Mouse (Mus musculus): ENCODE data around the gene Socs7. TPM values are rescaled to one million over a fixed set of nuclear protein-coding genes. Genes with fewer than 3 reads are reported as not detected.
A peak's percentile ranks its signal among the peaks of the same experiment; 100 is the strongest.
"Not testable (repeated sequence)": the region's sequence is repeated elsewhere in the genome, so short reads cannot be mapped to it uniquely, and the experiment has no call there.

The Socs7 gene
- polyA plus RNA-seq, 1 experiment from 2014 or later, result 6.2 TPM

- 97% methylated on average over 2 of the region's 2 CpGs for WGBS (ENCODE audit: missing documents)
- Histone ChIP-seq H3K27ac (no peak overlapping the region), H3K36me3 (ENCODE audit: inconsistent target) (no peaks in the 10 kb centered on the region), H3K79me2 (ENCODE audit: inconsistent target) (no peaks in the 10 kb centered on the region), H3K4me3 (ENCODE audit: inconsistent target) (no peak overlapping the region)
Observed at GRCm38 (mm10) chr11:97354646-97355045, 7.7 kb upstream of the Socs7 start.

GRCm38 (mm10) chr11:97355247-97355646 is 7.1 kb upstream of the Socs7 start:
- Histone ChIP-seq H3K79me2 (ENCODE audit: inconsistent target) (no peaks in the 10 kb centered on the region), H3K27ac (no peak overlapping the region), H3K36me3 (ENCODE audit: inconsistent target) (no peaks in the 10 kb centered on the region), H3K4me3 (ENCODE audit: inconsistent target) (no peak overlapping the region)
- WGBS (ENCODE audit: missing documents), result 88% methylated on average over 7 of the region's 7 CpGs

- H3K79me2 ChIP-seq (ENCODE audit: inconsistent target); H3K4me3 ChIP-seq (ENCODE audit: inconsistent target); H3K27ac ChIP-seq; H3K36me3 ChIP-seq (ENCODE audit: inconsistent target): not testable (repeated sequence)
- 3% methylated on average over 4 of the region's 6 CpGs for WGBS (ENCODE audit: missing documents)
Observed at GRCm38 (mm10) chr11:97357663-97358062, 4.7 kb upstream of the Socs7 start.

- Histone ChIP-seq H3K27ac (no peak overlapping the region), H3K36me3 (ENCODE audit: inconsistent target) (no peaks in the 10 kb centered on the region), H3K4me3 (ENCODE audit: inconsistent target) (peak overlapping the region; percentile 44), H3K79me2 (ENCODE audit: inconsistent target) (peaks cover 47% of the 10 kb centered on the region)
- 1% methylated on average over 29 of the region's 39 CpGs for WGBS (ENCODE audit: missing documents)
Observed at GRCm38 (mm10) chr11:97362649-97362942, 245 bp downstream of the Socs7 start.

- Histone ChIP-seq H3K79me2 (ENCODE audit: inconsistent target) (peaks cover 52% of the 10 kb centered on the region), H3K36me3 (ENCODE audit: inconsistent target) (no peaks in the 10 kb centered on the region), H3K4me3 (ENCODE audit: inconsistent target) (peak overlapping the region; percentile 44), H3K27ac (peak overlapping the region; percentile 29; the same call in 1 of the 2 replicates)
- WGBS (ENCODE audit: missing documents), result under 1% methylated on average over 47 of the region's 49 CpGs
Observed at GRCm38 (mm10) chr11:97362943-97363643, 742 bp downstream of the Socs7 start.

GRCm38 (mm10) chr11:97363644-97363995 is 1.3 kb downstream of the Socs7 start:
- no peaks in the 10 kb centered on the region for H3K36me3 ChIP-seq (ENCODE audit: inconsistent target)
- peak overlapping the region; percentile 29; the same call in 1 of the 2 replicates for H3K27ac ChIP-seq
- peak overlapping the region; percentile 44 for H3K4me3 ChIP-seq (ENCODE audit: inconsistent target)
- 7% methylated on average over 7 of the region's 7 CpGs for WGBS (ENCODE audit: missing documents)
- H3K79me2 ChIP-seq (ENCODE audit: inconsistent target), result peaks cover 57% of the 10 kb centered on the region

GRCm38 (mm10) chr11:97365556-97365955 is 3.2 kb downstream of the Socs7 start:
- Histone ChIP-seq H3K79me2 (ENCODE audit: inconsistent target) (peaks cover 77% of the 10 kb centered on the region), H3K4me3 (ENCODE audit: inconsistent target) (no peak overlapping the region), H3K36me3 (ENCODE audit: inconsistent target) (no peaks in the 10 kb centered on the region), H3K27ac (no peak overlapping the region)
- 83% methylated on average over 1 of the region's 1 CpGs for WGBS (ENCODE audit: missing documents)

GRCm38 (mm10) chr11:97368501-97368900 is 6.2 kb downstream of the Socs7 start:
- Histone ChIP-seq H3K79me2 (ENCODE audit: inconsistent target) (peaks cover 91% of the 10 kb centered on the region), H3K27ac (no peak overlapping the region)
- WGBS (ENCODE audit: missing documents), result 87% methylated on average over 5 of the region's 5 CpGs

GRCm38 (mm10) chr11:97370329-97371091 is 8.2 kb downstream of the Socs7 start:
- 87% methylated on average over 7 of the region's 7 CpGs for WGBS (ENCODE audit: missing documents)
- no peak overlapping the region for H3K4me3 ChIP-seq (ENCODE audit: inconsistent target)
- peaks cover 12% of the 10 kb centered on the region for H3K36me3 ChIP-seq (ENCODE audit: inconsistent target)
- peaks cover 71% of the 10 kb centered on the region for H3K79me2 ChIP-seq (ENCODE audit: inconsistent target)
- no peak overlapping the region for H3K27ac ChIP-seq

More at GRCm38 (mm10) chr11:97368501-97368900, 6.2 kb downstream of the Socs7 start:
- Histone ChIP-seq H3K4me3 (ENCODE audit: inconsistent target) (no peak overlapping the region), H3K36me3 (ENCODE audit: inconsistent target) (no peaks in the 10 kb centered on the region)

- H3K79me2 ChIP-seq (ENCODE audit: inconsistent target), result peaks cover 53% of the 10 kb centered on the region
- peaks cover 26% of the 10 kb centered on the region for H3K36me3 ChIP-seq (ENCODE audit: inconsistent target)
- no peak overlapping the region for H3K27ac ChIP-seq
- H3K4me3 ChIP-seq (ENCODE audit: inconsistent target), result no peak overlapping the region
- WGBS (ENCODE audit: missing documents), result 92% methylated on average over 6 of the region's 6 CpGs
Observed at GRCm38 (mm10) chr11:97372159-97372864, 10.0 kb downstream of the Socs7 start.

- Histone ChIP-seq H3K27ac (no peak overlapping the region), H3K4me3 (ENCODE audit: inconsistent target) (no peak overlapping the region), H3K79me2 (ENCODE audit: inconsistent target) (peaks cover 42% of the 10 kb centered on the region), H3K36me3 (ENCODE audit: inconsistent target) (peaks cover 37% of the 10 kb centered on the region)
- WGBS (ENCODE audit: missing documents), result 97% methylated on average over 2 of the region's 2 CpGs
Observed at GRCm38 (mm10) chr11:97373402-97373801, 11.1 kb downstream of the Socs7 start.

- H3K79me2 ChIP-seq (ENCODE audit: inconsistent target), result no peaks in the 10 kb centered on the region
- 85% methylated on average over 3 of the region's 3 CpGs for WGBS (ENCODE audit: missing documents)
- no peak overlapping the region for H3K27ac ChIP-seq
- H3K36me3 ChIP-seq (ENCODE audit: inconsistent target), result peaks cover 52% of the 10 kb centered on the region
- H3K4me3 ChIP-seq (ENCODE audit: inconsistent target), result no peak overlapping the region
Observed at GRCm38 (mm10) chr11:97380036-97380435, 17.7 kb downstream of the Socs7 start.

GRCm38 (mm10) chr11:97383017-97383416 is 20.7 kb downstream of the Socs7 start:
- no peak overlapping the region for H3K27ac ChIP-seq
- H3K4me3 ChIP-seq (ENCODE audit: inconsistent target), result no peak overlapping the region
- peaks cover 36% of the 10 kb centered on the region for H3K36me3 ChIP-seq (ENCODE audit: inconsistent target)
- no peaks in the 10 kb centered on the region for H3K79me2 ChIP-seq (ENCODE audit: inconsistent target)
- WGBS (ENCODE audit: missing documents), result 95% methylated on average over 2 of the region's 2 CpGs

- Histone ChIP-seq H3K79me2 (ENCODE audit: inconsistent target) (no peaks in the 10 kb centered on the region), H3K27ac (no peak overlapping the region), H3K36me3 (ENCODE audit: inconsistent target) (peaks cover 33% of the 10 kb centered on the region), H3K4me3 (ENCODE audit: inconsistent target) (no peak overlapping the region)
- 93% methylated on average over 2 of the region's 2 CpGs for WGBS (ENCODE audit: missing documents)
Observed at GRCm38 (mm10) chr11:97383764-97384163, 21.4 kb downstream of the Socs7 start.

- Histone ChIP-seq H3K4me3 (ENCODE audit: inconsistent target) (no peak overlapping the region), H3K79me2 (ENCODE audit: inconsistent target) (no peaks in the 10 kb centered on the region), H3K36me3 (ENCODE audit: inconsistent target) (peaks cover 65% of the 10 kb centered on the region), H3K27ac (no peak overlapping the region)
- 96% methylated on average over 2 of the region's 2 CpGs for WGBS (ENCODE audit: missing documents)
Observed at GRCm38 (mm10) chr11:97387811-97388210, 25.5 kb downstream of the Socs7 start.
